Mouse (Mus musculus) adrenal gland, postnatal 25 days (tissue): ENCODE measurements around the gene Tnnt3. TPM values are rescaled to one million over a fixed set of nuclear protein-coding genes. Genes with fewer than 3 reads are reported as not detected.

Experiments used
- total RNA-seq: library from RNA; stranded (reverse); gene quantifications from 2 replicates; pipeline ENCODE4 v1.2.3, GENCODE M21; 2021

The Tnnt3 gene
- total RNA-seq, 1 experiment from 2014 or later, result not detected

Other genes starting within 250 kb of the Tnnt3 start
- gene Gm2431, start 240.5 kb upstream of the Tnnt3 start, total RNA-seq, result not detected in 2 replicates
- gene Gm4559, start 224.5 kb upstream of the Tnnt3 start, total RNA-seq, result not detected in 2 replicates
- gene Krtap5-1, start 201.7 kb upstream of the Tnnt3 start, total RNA-seq, result not detected in 2 replicates
- gene Krtap5-4, start 195.3 kb upstream of the Tnnt3 start, total RNA-seq, result not detected in 2 replicates
- gene Ifitm10, start 125.1 kb upstream of the Tnnt3 start, total RNA-seq, result 3.0 and 4.1 TPM in 2 replicates
- gene Gm49369, start 116.2 kb upstream of the Tnnt3 start, total RNA-seq, result 0.55 TPM in 1 of 2 replicates, not detected in the other
- gene Ctsd, start 110.8 kb upstream of the Tnnt3 start, total RNA-seq, result 1,030 and 1,043 TPM in 2 replicates
- gene Syt8, start 64.0 kb upstream of the Tnnt3 start, total RNA-seq, result not detected in 2 replicates
- not detected in 2 replicates for gene Tnni2, start 57.0 kb upstream of the Tnnt3 start, total RNA-seq
- 12.6 and 14.4 TPM in 2 replicates for gene Lsp1, start 38.0 kb upstream of the Tnnt3 start, total RNA-seq
- 4.5 and 13.8 TPM in 2 replicates for gene Mrpl23, start 33.9 kb downstream of the Tnnt3 start, total RNA-seq
- gene Igf2, start 168.0 kb downstream of the Tnnt3 start, total RNA-seq, result 6.7 and 7.9 TPM in 2 replicates
- gene Gm49394, start 171.1 kb downstream of the Tnnt3 start, total RNA-seq, result not detected in 2 replicates
- not detected in 2 replicates for gene Ins2, start 244.5 kb downstream of the Tnnt3 start, total RNA-seq